Mouse (Mus musculus) cerebellum, adult 2 months (tissue): ENCODE measurements at regions not wholly inside any gene's neighbourhood (a gene's known extent, or its start where the extent isn't known, plus 50 kb on each side); places are given as distances from the start of the nearest gene placed in this dataset.

Experiments used
- CTCF ChIP-seq: fragments of 200-500 bp; IDR thresholded peaks from 2 replicates; pipeline ENCODE4 v1.5.1; 2011; ENCODE audit warnings: low read depth, mild to moderate bottlenecking, control low read depth, low read length, moderate library complexity, borderline replicate concordance; ENCODE audit not compliant: insufficient read depth
- POLR2A ChIP-seq: fragments of 200-500 bp; IDR thresholded peaks from 2 replicates; pipeline ENCODE4 v1.6.1; 2011; ENCODE audit warnings: low read length, control low read depth, borderline replicate concordance; ENCODE audit not compliant: insufficient read depth

- TF ChIP-seq CTCF (no peak), POLR2A (no peak)
Measured at GRCm38 (mm10) chr1:18668265-18668664, 403.3 kb upstream of the Defb41 start.
